Mouse (Mus musculus) liver, embryonic 14.5 days (tissue): ENCODE data around the gene Srbd1. TPM values are rescaled to one million over a fixed set of nuclear protein-coding genes. Genes with fewer than 3 reads are reported as not detected.

Source experiments
- ATAC-seq: fragments of 200-750 bp; cut with Nextera tagmentation; 2 replicates; pipeline ENCODE4 v1.8.0; 2017; ENCODE audit warnings: moderate number of reproducible peaks, mild to moderate bottlenecking, moderate library complexity; ENCODE audit not compliant: insufficient read depth
- DNase-seq, 3 experiments: peaks; one replicate each; pipeline ENCODE4 v3.0.0-alpha.2; 2012 to 2013; ENCODE audit warnings: low read depth in 3 of 3, low spot score in 3 of 3
- H3K27ac ChIP-seq: fragments of 300-500 bp; sonication (generic); 2 replicates; pipeline ENCODE4 v1.5.1; 2014; ENCODE audit warnings: moderate library complexity, mild to moderate bottlenecking, control low read depth, inconsistent platforms
- H3K27me3 ChIP-seq: fragments of 300-500 bp; sonication (generic); 2 replicates; pipeline ENCODE4 v1.6.1; 2014; ENCODE audit warnings: mild to moderate bottlenecking, low read length, moderate library complexity; ENCODE audit not compliant: control insufficient read depth, insufficient read depth
- H3K36me3 ChIP-seq: fragments of 300-500 bp; sonication (generic); replicated peaks from 2 replicates; pipeline ENCODE4 v1.6.1; 2014; ENCODE audit warnings: low read depth; ENCODE audit not compliant: control insufficient read depth, insufficient read depth
- H3K4me1 ChIP-seq, 2 experiments: fragments of 200-500 bp in 1 of 2; fragments of 300-500 bp in 1 of 2; sonication (generic) in 1 of 2; replicated peaks; 2 replicates each; pipeline ENCODE4 v1.6.1; 2012 to 2014; ENCODE audit warnings: antibody characterized with exemption in 1 of 2, inconsistent platforms in 1 of 2, low read length in 1 of 2; ENCODE audit not compliant: control insufficient read depth in 2 of 2, insufficient read depth in 2 of 2
- H3K4me2 ChIP-seq: fragments of 300-500 bp; sonication (generic); 2 replicates; pipeline ENCODE4 v1.6.1; 2014; ENCODE audit warnings: low read depth, mild to moderate bottlenecking, control low read depth, moderate library complexity
- H3K4me3 ChIP-seq, 2 experiments: fragments of 200-500 bp in 1 of 2; fragments of 300-500 bp in 1 of 2; sonication (generic) in 1 of 2; 2 replicates each; pipeline ENCODE4 v1.5.1; 2012 to 2014; ENCODE audit warnings: low read depth in 2 of 2, low read length in 2 of 2, mild to moderate bottlenecking in 2 of 2, control low read depth in 1 of 2, inconsistent platforms in 1 of 2, moderate library complexity in 1 of 2; ENCODE audit not compliant: insufficient read depth in 1 of 2
- H3K9ac ChIP-seq: fragments of 300-500 bp; sonication (generic); replicated peaks from 2 replicates; pipeline ENCODE4 v1.6.1; 2014; ENCODE audit warnings: mild to moderate bottlenecking, control low read depth, moderate library complexity
- H3K9me3 ChIP-seq: fragments of 300-500 bp; sonication (generic); 2 replicates; pipeline ENCODE4 v1.6.1; 2016; ENCODE audit warnings: low read length, mixed read lengths; ENCODE audit not compliant: control insufficient read depth
- CTCF ChIP-seq: IDR thresholded peaks from 2 replicates; pipeline ENCODE4 v1.5.1; 2016; ENCODE audit warnings: antibody characterized with exemption, low read depth, control low read depth
- EP300 ChIP-seq: IDR thresholded peaks from 2 replicates; pipeline ENCODE4 v1.6.1; 2016; ENCODE audit warnings: antibody characterized with exemption, low read depth
- WGBS: fragments of 180-500 bp; shearing (Covaris S2); extraction: QIAGEN DNeasy Blood & Tissue Kit; methylation state at CpG from one replicate; pipeline ENCODE4 v1.1.7; 2014; ENCODE audit not compliant: insufficient replicate concordance; 5-methylcytosine and 5-hydroxymethylcytosine counted together
- polyA plus RNA-seq, 2 experiments: library from polyadenylated mRNA; depleted of rRNA in 1 of 2; stranded (reverse) in 1 of 2; unstranded in 1 of 2; fragments of >200 nt; fragmentation: Nextera tagmentation in 1 of 2; extraction: Ambion mirVana in 1 of 2; gene quantifications; 2 replicates each; pipeline versions ENCODE4 v1.2.1 to v1.2.3; 2012 to 2014

Srbd1 gene
- polyA plus RNA-seq (2012; rRNA removed) (2.7 and 4.6 TPM in 2 replicates), polyA plus RNA-seq (2014; fragmentation: Nextera tagmentation; extraction: Ambion mirVana) (3.4 and 3.8 TPM in 2 replicates)

DNA sequence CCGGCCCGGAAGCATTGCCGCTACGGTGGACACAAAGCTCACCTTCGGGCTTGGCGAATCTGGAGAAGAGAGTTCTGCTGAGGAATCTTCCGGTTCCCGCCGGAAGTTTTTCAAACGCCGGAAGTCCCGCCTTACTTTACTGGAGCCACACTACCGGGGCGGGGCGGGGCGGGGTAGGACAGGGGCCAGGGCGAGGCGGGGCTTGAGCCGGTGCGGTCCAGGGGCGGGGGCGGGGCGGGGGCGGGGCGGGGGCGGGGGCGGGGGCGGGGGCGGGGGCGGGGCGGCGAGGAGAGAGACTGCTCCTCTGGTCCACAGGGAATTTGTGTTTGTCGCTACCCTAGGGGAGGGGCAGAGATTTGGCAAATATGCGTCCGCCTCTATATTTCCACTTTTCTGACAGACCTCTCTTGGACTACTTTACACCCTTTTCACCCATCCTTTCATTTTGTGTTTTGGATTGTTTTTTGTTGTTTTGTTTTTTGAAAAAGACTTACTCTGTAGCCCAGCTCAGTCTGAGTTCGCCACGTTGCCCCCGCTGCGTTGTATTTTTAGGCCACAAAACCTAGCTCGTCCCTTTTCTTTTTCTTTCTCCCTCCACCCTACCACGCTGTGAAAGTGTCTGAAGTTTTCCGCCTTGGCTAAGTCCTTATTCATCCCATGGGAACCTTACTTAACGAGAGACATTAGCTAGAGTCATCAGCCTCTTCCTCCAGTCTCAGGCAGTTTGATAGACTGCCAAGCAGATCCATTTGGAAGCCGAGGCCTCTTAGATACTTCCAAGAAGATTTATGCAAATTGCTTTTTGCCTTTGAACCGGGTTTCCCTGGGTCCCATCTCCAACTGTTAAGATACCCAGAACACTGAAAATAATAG is at the start of gene Srbd1:
Gene Srbd1 (minus strand): TSS at position 97 of the 873 bp plus-strand sequence.
- no peaks in the 10 kb centered on the region for H3K27me3 ChIP-seq
- ATAC-seq (peak; percentile 95), DNase-seq (peak; percentile 88 to 90 (median 89))
- peak within 1 kb of the TSS; percentile 86 for H3K4me2 ChIP-seq
- H3K4me1 ChIP-seq = peaks cover 11 to 15% of the 10 kb centered on the region in 2 experiments
- H3K36me3 ChIP-seq = peaks cover 2% of the 10 kb centered on the region
- peak within 1 kb of the TSS; percentile 80 to 89 for H3K4me3 ChIP-seq
- H3K9me3 ChIP-seq = no peaks in the 10 kb centered on the region
- H3K27ac ChIP-seq = peak within 1 kb of the TSS; percentile 65
- H3K9ac ChIP-seq = peak within 1 kb of the TSS; percentile 78
- 5% methylated on average over 30 of the region's 45 CpGs for WGBS
- TF ChIP-seq EP300 (no peak), CTCF (no peak)

DNA sequence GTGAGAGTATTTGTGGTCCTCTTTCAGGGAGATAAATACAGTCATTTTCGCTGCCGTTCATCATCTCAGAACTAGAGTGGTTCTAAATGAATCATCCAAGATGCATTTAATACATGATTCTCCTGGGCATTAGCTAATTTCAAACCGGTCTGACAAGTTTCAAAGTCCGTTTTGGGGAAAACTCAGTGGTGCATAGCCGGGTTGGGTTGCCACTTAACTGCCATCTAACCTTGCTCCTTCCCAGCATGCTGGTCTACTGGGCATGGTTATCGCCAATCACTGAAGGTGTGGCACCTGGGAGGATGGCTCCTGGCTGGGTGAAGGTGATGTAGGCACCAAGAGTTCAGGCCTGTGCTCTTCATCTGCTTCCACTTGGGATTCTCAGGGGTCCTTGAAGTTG is 49.0 kb upstream of the Srbd1 start:
- no peak for ATAC-seq
- Histone ChIP-seq H3K4me2 (no peak overlapping the region), H3K9ac (no peak overlapping the region), H3K4me3 (no peak overlapping the region), H3K27ac (no peak overlapping the region), H3K36me3 (no peaks in the 10 kb centered on the region), H3K9me3 (no peaks in the 10 kb centered on the region), H3K4me1 (peaks cover 0 to 4% of the 10 kb centered on the region in 2 experiments; a peak in 3 of 4 replicates), H3K27me3 (no peaks in the 10 kb centered on the region)
- WGBS = 78% methylated on average over 6 of the region's 6 CpGs
- TF ChIP-seq CTCF (no peak), EP300 (no peak)
- no peak for DNase-seq

- Histone ChIP-seq H3K4me2 (no peak overlapping the region), H3K27me3 (no peaks in the 10 kb centered on the region), H3K4me1 (peaks cover 9 to 30% of the 10 kb centered on the region in 2 experiments; a peak in 3 of 4 replicates), H3K9me3 (no peaks in the 10 kb centered on the region), H3K36me3 (no peaks in the 10 kb centered on the region), H3K27ac (no peak overlapping the region), H3K4me3 (no peak overlapping the region), H3K9ac (no peak overlapping the region)
- ATAC-seq (peak; percentile 18; the same call in 1 of the 2 replicates), DNase-seq (peak in 1 of 3 experiments; percentile 22)
- no peak for TF ChIP-seq CTCF
- TF ChIP-seq EP300 = 0 out of 2 replicates have a peak, but pooled peaks have one; percentile 18
- WGBS = 4% methylated on average over 1 of the region's 1 CpGs
Measured at GRCm38 (mm10) chr17:86187777-86188176, 42.8 kb upstream of the Srbd1 start.

GRCm38 (mm10) chr17:86185584-86185983 is 40.6 kb upstream of the Srbd1 start:
- H3K9ac ChIP-seq = no peak overlapping the region
- H3K27ac ChIP-seq = no peak overlapping the region
- H3K9me3 ChIP-seq = no peaks in the 10 kb centered on the region
- no peaks in the 10 kb centered on the region for H3K36me3 ChIP-seq
- H3K27me3 ChIP-seq = no peaks in the 10 kb centered on the region
- no peak overlapping the region; a peak in 1 of 4 replicates for H3K4me3 ChIP-seq
- TF ChIP-seq EP300 (peak; percentile 51), CTCF (no peak)
- peaks cover 9 to 30% of the 10 kb centered on the region in 2 experiments; a peak in 3 of 4 replicates for H3K4me1 ChIP-seq
- WGBS = 1% methylated on average over 7 of the region's 7 CpGs
- peak overlapping the region; percentile 43 for H3K4me2 ChIP-seq
- ATAC-seq (peak; percentile 83), DNase-seq (no peak)

GRCm38 (mm10) chr17:86184552-86185209 is 39.7 kb upstream of the Srbd1 start:
- DNase-seq = no peak
- no peaks in the 10 kb centered on the region for H3K27me3 ChIP-seq

More at GRCm38 (mm10) chr17:86184552-86185209, 39.7 kb upstream of the Srbd1 start:
- no peak overlapping the region for H3K27ac ChIP-seq
- peaks cover 9 to 30% of the 10 kb centered on the region in 2 experiments; a peak in 3 of 4 replicates for H3K4me1 ChIP-seq
- H3K36me3 ChIP-seq = no peaks in the 10 kb centered on the region
- ATAC-seq = no peak
- no peak overlapping the region for H3K9ac ChIP-seq
- no peak overlapping the region; the same call in 1 of the 2 replicates for H3K4me2 ChIP-seq
- H3K4me3 ChIP-seq = no peak overlapping the region
- WGBS = 9% methylated on average over 9 of the region's 9 CpGs
- H3K9me3 ChIP-seq = no peaks in the 10 kb centered on the region
- TF ChIP-seq CTCF (no peak), EP300 (no peak)
